Mouse (Mus musculus) hindbrain, embryonic 11.5 days (tissue): ENCODE results near the gene Tmem182. TPM values are rescaled to one million over a fixed set of nuclear protein-coding genes. Genes with fewer than 3 reads are reported as not detected.

Source experiments
- ATAC-seq: fragments of 200-750 bp; cut with Nextera tagmentation; 2 replicates; pipeline ENCODE4 v1.8.0; 2017; ENCODE audit warnings: mild to moderate bottlenecking, moderate TSS enrichment, moderate library complexity; ENCODE audit not compliant: low FRiP score
- DNase-seq: peaks from one replicate; pipeline ENCODE4 v3.0.0-alpha.2; 2015; ENCODE audit warnings: low spot score
- H3K27ac ChIP-seq: fragments of 300-500 bp; sonication (generic); 2 replicates; pipeline ENCODE4 v1.5.1; 2014; ENCODE audit warnings: mild to moderate bottlenecking, low read depth, low read length
- H3K27me3 ChIP-seq: fragments of 300-500 bp; sonication (generic); 2 replicates; pipeline ENCODE4 v1.6.1; 2014; ENCODE audit warnings: mild to moderate bottlenecking, low read length, moderate library complexity, mixed read lengths; ENCODE audit not compliant: control insufficient read depth, insufficient read depth
- H3K36me3 ChIP-seq: fragments of 300-500 bp; sonication (generic); 2 replicates; pipeline ENCODE4 v1.6.1; 2014; ENCODE audit warnings: mild to moderate bottlenecking, low read length, moderate library complexity, mixed read lengths; ENCODE audit not compliant: control insufficient read depth, insufficient read depth
- H3K4me1 ChIP-seq: fragments of 300-500 bp; sonication (generic); replicated peaks from 2 replicates; pipeline ENCODE4 v1.6.1; 2014; ENCODE audit warnings: low read length, mixed read lengths; ENCODE audit not compliant: control insufficient read depth, insufficient read depth
- H3K4me2 ChIP-seq: fragments of 300-500 bp; sonication (generic); replicated peaks from 2 replicates; pipeline ENCODE4 v1.6.1; 2014; ENCODE audit warnings: mild to moderate bottlenecking, low read depth, low read length
- H3K4me3 ChIP-seq: fragments of 300-500 bp; sonication (generic); 2 replicates; pipeline ENCODE4 v1.5.1; 2014; ENCODE audit warnings: low read depth, low read length
- H3K9ac ChIP-seq: fragments of 300-500 bp; sonication (generic); 2 replicates; pipeline ENCODE4 v1.6.1; 2014; ENCODE audit warnings: low read depth, low read length
- H3K9me3 ChIP-seq: fragments of 300-500 bp; sonication (generic); 2 replicates; pipeline ENCODE4 v1.6.1; 2016; ENCODE audit warnings: low read length; ENCODE audit not compliant: control insufficient read depth
- WGBS: fragments of 180-500 bp; shearing (Covaris S2); extraction: QIAGEN DNeasy Blood & Tissue Kit; methylation state at CpG from one replicate; pipeline ENCODE4 v1.1.7; 2014; 5-methylcytosine and 5-hydroxymethylcytosine counted together
- polyA plus RNA-seq: library from polyadenylated mRNA; unstranded; fragments of >200 nt; fragmentation: Nextera tagmentation; extraction: Ambion mirVana; gene quantifications from 2 replicates; pipeline ENCODE4 v1.2.1, GENCODE M21; 2014

The Tmem182 gene
- polyA plus RNA-seq, 1 experiment from 2014 or later = not detected

- Histone ChIP-seq H3K4me2 (no peak overlapping the region), H3K9ac (no peak overlapping the region), H3K4me1 (no peaks in the 10 kb centered on the region), H3K9me3 (no peaks in the 10 kb centered on the region), H3K36me3 (no peaks in the 10 kb centered on the region), H3K27me3 (no peaks in the 10 kb centered on the region), H3K4me3 (no peak overlapping the region), H3K27ac (no peak overlapping the region)
- DNase-seq = no peak
- 72% methylated on average over 6 of the region's 6 CpGs for WGBS
- no peak for ATAC-seq
Measured at GRCm38 (mm10) chr1:40884943-40885342, 79.5 kb downstream of the Tmem182 start.

- no peaks in the 10 kb centered on the region for H3K27me3 ChIP-seq
- no peaks in the 10 kb centered on the region for H3K36me3 ChIP-seq
- ATAC-seq (peak; percentile 25; the same call in 1 of the 2 replicates), DNase-seq (peak; percentile 77)
- H3K27ac ChIP-seq = no peak overlapping the region
- 0 out of 2 replicates have a peak overlapping the region, but pooled peaks have one; percentile 19 for H3K9ac ChIP-seq
- no peaks in the 10 kb centered on the region for H3K9me3 ChIP-seq
- WGBS = 41% methylated on average over 12 of the region's 12 CpGs
- H3K4me1 ChIP-seq = no peaks in the 10 kb centered on the region
- no peak overlapping the region for H3K4me3 ChIP-seq
- no peak overlapping the region for H3K4me2 ChIP-seq
Measured at GRCm38 (mm10) chr1:40887673-40888072, 82.3 kb downstream of the Tmem182 start.

GRCm38 (mm10) chr1:40888396-40889040 is 83.1 kb downstream of the Tmem182 start:
- DNase-seq (no peak), ATAC-seq (no peak)
- 90% methylated on average over 8 of the region's 8 CpGs for WGBS

GRCm38 (mm10) chr1:40889617-40890016 is 84.2 kb downstream of the Tmem182 start:
- Histone ChIP-seq H3K4me1 (no peaks in the 10 kb centered on the region), H3K4me2 (no peak overlapping the region), H3K9me3 (no peaks in the 10 kb centered on the region), H3K36me3 (no peaks in the 10 kb centered on the region), H3K4me3 (no peak overlapping the region), H3K9ac (no peak overlapping the region), H3K27ac (no peak overlapping the region), H3K27me3 (no peaks in the 10 kb centered on the region)
- DNase-seq = no peak
- 90% methylated on average over 14 of the region's 14 CpGs for WGBS
- ATAC-seq = no peak

More at GRCm38 (mm10) chr1:40888396-40889040, 83.1 kb downstream of the Tmem182 start:
- Histone ChIP-seq H3K9ac (no peak overlapping the region), H3K4me3 (no peak overlapping the region), H3K36me3 (no peaks in the 10 kb centered on the region), H3K27ac (no peak overlapping the region), H3K9me3 (no peaks in the 10 kb centered on the region), H3K27me3 (no peaks in the 10 kb centered on the region), H3K4me1 (no peaks in the 10 kb centered on the region), H3K4me2 (no peak overlapping the region)

GRCm38 (mm10) chr1:40890246-40890645 is 84.8 kb downstream of the Tmem182 start:
- H3K4me2 ChIP-seq = no peak overlapping the region
- H3K27me3 ChIP-seq = no peaks in the 10 kb centered on the region
- no peaks in the 10 kb centered on the region for H3K4me1 ChIP-seq
- 61% methylated on average over 8 of the region's 8 CpGs for WGBS
- H3K9ac ChIP-seq = no peak overlapping the region
- H3K27ac ChIP-seq = no peak overlapping the region
- H3K36me3 ChIP-seq = no peaks in the 10 kb centered on the region
- no peaks in the 10 kb centered on the region for H3K9me3 ChIP-seq
- DNase-seq (peak; percentile 27), ATAC-seq (no peak)
- no peak overlapping the region for H3K4me3 ChIP-seq

- H3K9me3 ChIP-seq = no peaks in the 10 kb centered on the region
- no peak overlapping the region for H3K4me3 ChIP-seq
- no peak for DNase-seq
- no peaks in the 10 kb centered on the region for H3K36me3 ChIP-seq
- no peaks in the 10 kb centered on the region for H3K27me3 ChIP-seq
- no peak for ATAC-seq
- H3K27ac ChIP-seq = no peak overlapping the region
- H3K4me2 ChIP-seq = no peak overlapping the region
- no peaks in the 10 kb centered on the region for H3K4me1 ChIP-seq
- H3K9ac ChIP-seq = no peak overlapping the region
Measured at GRCm38 (mm10) chr1:40903712-40904111, 98.3 kb downstream of the Tmem182 start.

Other genes starting within 250 kb of the Tmem182 start
- gene Slc9a4, start 225.5 kb upstream of the Tmem182 start, polyA plus RNA-seq = not detected in 2 replicates
- 0.06 TPM in 1 of 2 replicates, not detected in the other for gene Slc9a2, start 125.0 kb upstream of the Tmem182 start, polyA plus RNA-seq
- 3.2 and 4.3 TPM in 2 replicates for gene Mfsd9, start 14.9 kb upstream of the Tmem182 start, polyA plus RNA-seq